Mouse (Mus musculus): ENCODE measurements around the gene Ncoa7. TPM values are rescaled to one million over a fixed set of nuclear protein-coding genes. Genes with fewer than 3 reads are reported as not detected.

Gene Ncoa7
- total RNA-seq, 2 experiments from 2014 or later, result 98.8 to 99.0 TPM

DNA sequence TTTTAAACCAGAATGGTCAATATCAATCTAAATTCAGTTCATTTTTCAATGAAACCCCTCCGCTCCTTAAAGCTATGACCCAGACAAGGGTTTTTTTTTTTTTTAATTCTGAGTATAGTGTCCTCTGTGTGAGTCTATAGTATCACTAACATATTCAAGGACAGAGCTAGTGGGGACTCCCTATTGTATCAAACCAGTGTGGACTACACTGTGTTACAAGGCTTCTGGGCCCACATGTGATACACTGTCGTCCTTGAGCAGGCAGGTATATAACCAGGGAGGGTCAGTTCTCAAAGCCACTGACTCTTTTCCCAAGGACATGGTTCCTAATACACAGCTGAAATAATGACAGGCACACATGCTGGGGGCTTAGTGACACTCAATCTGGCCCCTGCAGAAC, 27.1 kb downstream of the Ncoa7 start:
- Histone ChIP-seq H3K4me3 (no peak overlapping the region), H3K27ac (peak overlapping the region; percentile 40; the same call in 1 of the 2 replicates)
- TF ChIP-seq CTCF (conservative IDR thresholded peaks at IDR 0.05), result no peak

GRCm38 (mm10) chr10:30775568-30775967, 27.6 kb downstream of the Ncoa7 start:
- TF ChIP-seq CTCF (conservative IDR thresholded peaks at IDR 0.05), result no peak
- H3K27ac ChIP-seq, result peak overlapping the region; percentile 40
- H3K4me3 ChIP-seq, result no peak overlapping the region
- DNase-seq (ENCODE audit: low spot score in 2 of 2), result no peak

More for the DNA sequence above, 27.1 kb downstream of the Ncoa7 start:
- DNase-seq (ENCODE audit: low spot score in 2 of 2), result no peak

GRCm38 (mm10) chr10:30774396-30774795, 28.7 kb downstream of the Ncoa7 start:
- DNase-seq (ENCODE audit: low spot score in 2 of 2), result no peak
- TF ChIP-seq CTCF (conservative IDR thresholded peaks at IDR 0.05), result no peak
- Histone ChIP-seq H3K4me3 (no peak overlapping the region), H3K27ac (peak overlapping the region; percentile 40; the same call in 1 of the 2 replicates)

DNA sequence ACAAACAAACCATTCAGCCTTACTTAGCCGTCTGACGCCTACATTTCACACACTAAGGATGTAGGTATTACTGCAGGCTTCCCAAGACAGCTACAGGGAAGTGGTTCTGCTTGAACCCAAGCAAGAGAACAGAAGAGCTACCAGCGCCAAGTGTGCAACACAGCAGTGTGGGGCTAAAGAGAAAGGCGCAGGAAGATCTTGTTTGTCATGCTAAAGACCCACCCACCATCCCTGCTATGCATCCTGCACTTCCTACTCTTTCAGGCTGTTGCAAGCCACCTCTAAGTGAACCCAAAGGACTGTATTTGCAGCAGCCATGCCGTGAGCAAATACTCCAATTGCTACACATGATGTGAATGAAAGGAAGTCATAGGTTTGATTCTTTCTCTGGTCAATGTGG, 29.9 kb downstream of the Ncoa7 start:
- Histone ChIP-seq H3K27ac (0 out of 2 replicates have a peak overlapping the region, but pooled peaks have one; percentile 46), H3K4me3 (no peak overlapping the region)
- TF ChIP-seq CTCF (conservative IDR thresholded peaks at IDR 0.05), result no peak
- no peak for DNase-seq (ENCODE audit: low spot score in 2 of 2)

DNA sequence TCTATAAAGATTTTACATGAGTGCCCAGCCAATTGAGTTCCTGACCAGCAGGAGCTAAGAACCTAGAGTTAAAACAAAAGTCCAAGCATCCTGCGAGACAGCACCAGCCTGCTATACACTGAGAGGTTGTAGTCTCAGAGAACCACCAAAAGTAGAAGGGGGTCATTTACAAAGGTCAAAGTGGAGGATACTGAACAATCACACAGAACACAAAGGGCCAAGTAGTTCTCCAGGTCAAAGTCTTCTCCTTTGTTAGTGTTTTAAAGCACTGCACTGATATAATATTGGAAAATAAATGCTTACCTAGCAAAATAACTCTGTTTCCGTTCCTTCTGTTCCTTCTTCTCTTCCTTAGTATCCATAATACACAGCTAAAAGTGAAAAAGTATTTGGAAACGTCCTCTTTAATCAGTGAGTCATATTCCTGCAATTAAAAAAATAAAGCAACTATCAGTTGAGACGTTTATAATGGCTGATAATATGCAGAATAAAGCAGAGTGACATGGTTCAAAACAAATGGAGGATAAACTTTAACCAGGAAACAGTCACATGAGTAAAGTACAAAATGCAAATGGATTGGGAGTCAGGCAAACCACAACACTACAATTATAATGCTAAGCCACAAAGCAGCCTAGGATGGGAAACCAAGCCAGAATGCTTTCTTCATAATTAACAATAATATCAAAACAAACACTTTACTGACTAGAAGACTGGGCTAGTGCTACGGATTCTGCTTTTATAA, 31.5 kb downstream of the Ncoa7 start:
- H3K27ac ChIP-seq, result no peak overlapping the region
- no peak for TF ChIP-seq CTCF (conservative IDR thresholded peaks at IDR 0.05)
- no peak overlapping the region for H3K4me3 ChIP-seq
- DNase-seq (ENCODE audit: low spot score in 2 of 2), result no peak

GRCm38 (mm10) chr10:30768820-30769219, 34.3 kb downstream of the Ncoa7 start:
- TF ChIP-seq CTCF (conservative IDR thresholded peaks at IDR 0.05), result no peak
- Histone ChIP-seq H3K27ac (no peak overlapping the region), H3K4me3 (no peak overlapping the region)
- DNase-seq (ENCODE audit: low spot score in 2 of 2), result no peak

- no peak for DNase-seq (ENCODE audit: low spot score in 2 of 2)
- no peak for TF ChIP-seq CTCF (conservative IDR thresholded peaks at IDR 0.05)
- no peak overlapping the region for H3K27ac ChIP-seq
- no peak overlapping the region for H3K4me3 ChIP-seq
Measured at GRCm38 (mm10) chr10:30768250-30768649, 34.9 kb downstream of the Ncoa7 start.

GRCm38 (mm10) chr10:30763179-30763770, 39.9 kb downstream of the Ncoa7 start:
- Histone ChIP-seq H3K4me3 (no peak overlapping the region), H3K27ac (no peak overlapping the region)
- TF ChIP-seq CTCF (conservative IDR thresholded peaks at IDR 0.05), result no peak
- DNase-seq (ENCODE audit: low spot score in 2 of 2), result no peak

DNA sequence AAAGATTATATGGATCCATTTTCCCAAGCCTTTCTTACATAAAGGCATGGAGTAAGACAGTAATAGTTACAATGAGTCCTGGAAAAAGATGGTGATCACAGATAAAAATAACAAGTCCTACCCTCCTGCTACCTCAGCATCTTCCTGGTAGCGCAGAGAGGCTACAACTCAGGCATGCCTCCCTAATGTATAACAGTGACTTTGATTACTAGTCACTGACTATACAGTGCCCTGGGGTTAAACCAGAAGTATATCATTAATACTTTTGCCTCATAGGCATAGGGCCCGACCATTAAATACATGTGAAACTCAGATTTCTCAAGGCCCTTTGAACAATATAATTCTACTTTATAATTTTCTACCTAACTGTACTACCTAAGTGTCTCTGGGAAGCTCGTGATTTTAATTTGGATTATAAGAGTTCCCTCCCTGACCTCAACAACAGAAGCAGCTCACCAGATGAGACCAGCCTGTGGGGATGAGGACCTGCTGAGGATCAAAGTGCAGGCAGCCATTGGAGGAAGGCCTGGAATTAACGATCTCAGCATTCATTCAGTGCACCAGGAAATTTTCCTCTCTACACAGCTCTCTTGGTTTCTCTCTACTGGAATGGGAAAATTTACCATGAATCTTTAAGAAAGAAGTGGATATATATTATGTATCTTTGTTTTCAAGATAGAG, 40.7 kb downstream of the Ncoa7 start:
- no peak overlapping the region for H3K4me3 ChIP-seq
- no peak for DNase-seq (ENCODE audit: low spot score in 2 of 2)
- no peak for TF ChIP-seq CTCF (conservative IDR thresholded peaks at IDR 0.05)
- H3K27ac ChIP-seq, result no peak overlapping the region

- DNase-seq (ENCODE audit: low spot score in 2 of 2), result no peak
- TF ChIP-seq CTCF (conservative IDR thresholded peaks at IDR 0.05), result no peak
- Histone ChIP-seq H3K4me3 (no peak overlapping the region), H3K27ac (no peak overlapping the region)
Measured at GRCm38 (mm10) chr10:30759360-30760147, 43.6 kb downstream of the Ncoa7 start.

- Histone ChIP-seq H3K4me3 (no peak overlapping the region), H3K27ac (no peak overlapping the region)
- no peak for DNase-seq (ENCODE audit: low spot score in 2 of 2)
- no peak for TF ChIP-seq CTCF (conservative IDR thresholded peaks at IDR 0.05)
Measured at GRCm38 (mm10) chr10:30756064-30756463, 47.1 kb downstream of the Ncoa7 start.

DNA sequence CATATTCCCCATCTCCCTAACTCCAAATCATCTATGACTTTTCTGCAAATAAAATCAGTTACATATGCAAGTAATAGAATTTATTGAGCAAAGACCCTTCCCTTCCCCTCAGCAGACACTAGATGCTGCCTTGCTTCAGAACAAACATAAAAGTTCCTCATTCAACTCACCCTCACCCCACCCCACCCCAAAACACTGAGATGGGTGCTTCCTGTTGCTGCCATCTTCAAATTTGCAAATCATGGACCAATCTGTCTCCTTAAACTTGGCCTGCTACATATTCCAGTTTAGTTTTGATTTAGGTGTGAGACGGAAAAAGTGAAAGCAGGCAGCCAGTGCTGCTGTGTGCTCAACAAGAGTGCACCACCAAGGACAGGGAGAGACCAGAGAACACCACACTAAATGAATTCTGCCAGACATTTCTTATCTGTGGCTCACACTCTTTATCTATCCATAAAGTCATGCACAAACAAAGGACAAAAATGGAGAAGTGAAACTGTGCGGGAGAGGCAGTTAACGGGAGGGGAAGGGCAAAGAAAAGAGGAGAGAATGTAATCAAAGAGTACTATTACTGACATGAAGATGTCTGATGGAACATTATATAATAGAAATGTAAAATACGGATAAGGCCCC, 48.2 kb downstream of the Ncoa7 start:
- no peak for TF ChIP-seq CTCF (conservative IDR thresholded peaks at IDR 0.05)
- H3K27ac ChIP-seq, result no peak overlapping the region
- H3K4me3 ChIP-seq, result no peak overlapping the region
- DNase-seq (ENCODE audit: low spot score in 2 of 2), result no peak

Data from layer of hippocampus, adult 2 months (tissue).